In genomic region chr11:86490782-86491181, GRCm38 (mm10) we compare ENCODE assay signal across 15 mouse cellular contexts.
"Had no signal": no experiment of that assay in that cellular context is flagged by ENCODE, and none has a peak within 500 bp of the region (broad histone marks: within the 10 kb centered on the region; RNA-seq: fewer than 3 reads in every experiment).

No protein-coding gene starts in this region.

- H3K4me3 ChIP-seq: neural tube, embryonic 13.5 days; neural tube, embryonic 15.5 days; stomach, embryonic 15.5 days had no signal

- H3K27ac ChIP-seq: neural tube, embryonic 13.5 days; neural tube, embryonic 15.5 days; stomach, embryonic 15.5 days had no signal

- DNase-seq: retina, postnatal 1 day; right cerebral cortex, adult 18-20 months; right cerebral cortex, postnatal 14 days; right cerebral cortex, postnatal 25 days; right cerebral cortex, postnatal 4 days; spleen, adult 18-20 months; thymus, adult 18-20 months; thymus, adult 2 months; thymus, postnatal 14 days; thymus, postnatal 25 days; thymus, postnatal 36 days; thymus, postnatal 4 days had no signal

- H3K27me3 ChIP-seq: neural tube, embryonic 13.5 days; neural tube, embryonic 15.5 days; stomach, embryonic 15.5 days had no signal

- H3K4me2 ChIP-seq: neural tube, embryonic 13.5 days; neural tube, embryonic 15.5 days; stomach, embryonic 15.5 days had no signal

- H3K9me3 ChIP-seq: neural tube, embryonic 13.5 days; neural tube, embryonic 15.5 days; stomach, embryonic 15.5 days had no signal

- H3K9ac ChIP-seq: neural tube, embryonic 13.5 days; neural tube, embryonic 15.5 days; stomach, embryonic 15.5 days had no signal
